Mouse (Mus musculus): ENCODE data around the gene Fetub. TPM values are rescaled to one million over a fixed set of nuclear protein-coding genes. Genes with fewer than 3 reads are reported as not detected.
"Not testable (repeated sequence)": the region's sequence is repeated elsewhere in the genome, so short reads cannot be mapped to it uniquely, and the experiment has no call there.

Gene Fetub
- polyA plus RNA-seq, 1 experiment = not detected

DNA sequence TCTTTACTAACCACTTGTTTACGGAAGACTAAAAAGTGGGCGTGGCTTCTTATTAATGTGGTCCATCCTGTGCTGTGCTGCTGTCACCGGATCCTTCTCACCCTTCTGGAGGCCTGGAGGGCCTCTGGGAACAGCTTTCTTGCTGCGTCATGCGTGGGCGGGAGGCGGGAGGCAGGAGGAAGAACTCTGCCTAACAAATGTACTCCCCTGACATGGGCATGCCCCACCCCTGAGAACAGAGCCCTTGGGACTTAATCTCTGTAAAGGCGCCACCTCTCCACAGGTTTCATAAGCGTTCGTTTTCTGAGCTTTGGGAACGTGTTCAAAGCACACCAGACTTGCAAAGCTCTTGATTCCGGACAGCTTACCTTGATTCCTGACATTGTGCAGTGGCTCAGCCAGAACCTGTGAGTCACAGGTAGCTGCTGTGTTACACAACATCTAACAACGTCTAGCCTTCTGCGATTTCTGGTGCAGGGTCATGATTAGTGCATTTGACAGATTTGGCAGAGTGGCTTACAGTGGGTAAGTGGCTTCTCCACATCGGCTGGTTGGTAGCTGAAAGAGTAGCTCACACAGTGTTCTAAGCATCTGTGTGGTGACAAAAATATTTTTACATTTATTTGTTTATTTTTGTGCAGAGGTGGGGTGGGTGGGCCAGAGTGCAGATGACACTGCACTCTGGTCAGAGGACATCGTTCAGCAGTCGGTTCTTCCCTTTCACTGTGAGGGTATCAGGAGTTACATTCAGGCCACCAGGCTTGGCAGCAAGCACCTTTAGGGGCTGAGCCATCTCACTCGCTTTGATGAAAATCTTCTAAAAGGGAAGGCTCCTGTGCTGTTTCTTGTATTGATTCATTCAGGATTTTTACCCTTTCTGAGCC, 2.1 kb downstream of the Fetub start:
- TF ChIP-seq TAL1 (IDR thresholded peaks at IDR 0.05; ENCODE audit: low read length) (no peak), GATA1 (IDR thresholded peaks at IDR 0.05; ENCODE audit: low read length) (no peak)
- Histone ChIP-seq H3K4me1 (ENCODE audit: control insufficient read depth) (no peaks in the 10 kb centered on the region), H3K4me3 (replicated peaks) (no peak overlapping the region), H3K36me3 (ENCODE audit: control insufficient read depth) (no peaks in the 10 kb centered on the region), H3K27me3 (ENCODE audit: control insufficient read depth) (no peaks in the 10 kb centered on the region), H3K9me3 (ENCODE audit: control insufficient read depth, low read length) (peaks cover 3% of the 10 kb centered on the region; the same call in 1 of the 2 replicates)

DNA sequence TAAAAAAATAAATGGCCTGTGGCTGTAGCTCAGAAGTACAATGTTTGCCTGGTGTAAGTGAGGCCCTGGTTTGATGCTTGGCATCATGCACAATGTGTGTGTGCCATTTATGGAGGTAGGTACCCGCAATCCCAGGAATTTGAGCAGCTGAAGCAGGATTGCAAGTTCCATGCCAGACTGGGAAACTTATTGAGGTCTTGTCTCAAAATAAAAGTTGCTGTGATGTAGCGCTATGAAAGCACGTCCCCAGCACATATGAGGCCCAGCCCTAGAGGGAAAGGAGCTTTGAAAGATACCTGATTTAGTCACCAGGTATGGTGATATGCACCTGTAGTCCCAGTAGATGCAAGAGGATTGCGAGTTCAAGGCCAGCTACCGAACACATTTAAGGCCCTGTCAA, 3.6 kb downstream of the Fetub start:
- TF ChIP-seq GATA1 (IDR thresholded peaks at IDR 0.05; ENCODE audit: low read length) (no peak), TAL1 (IDR thresholded peaks at IDR 0.05; ENCODE audit: low read length) (no peak)
- H3K27me3 ChIP-seq (ENCODE audit: control insufficient read depth) = no peaks in the 10 kb centered on the region
- H3K4me3 ChIP-seq (replicated peaks) = no peak overlapping the region
- no peaks in the 10 kb centered on the region for H3K9me3 ChIP-seq (ENCODE audit: control insufficient read depth, low read length)
- no peaks in the 10 kb centered on the region for H3K36me3 ChIP-seq (ENCODE audit: control insufficient read depth)
- no peaks in the 10 kb centered on the region for H3K4me1 ChIP-seq (ENCODE audit: control insufficient read depth)

DNA sequence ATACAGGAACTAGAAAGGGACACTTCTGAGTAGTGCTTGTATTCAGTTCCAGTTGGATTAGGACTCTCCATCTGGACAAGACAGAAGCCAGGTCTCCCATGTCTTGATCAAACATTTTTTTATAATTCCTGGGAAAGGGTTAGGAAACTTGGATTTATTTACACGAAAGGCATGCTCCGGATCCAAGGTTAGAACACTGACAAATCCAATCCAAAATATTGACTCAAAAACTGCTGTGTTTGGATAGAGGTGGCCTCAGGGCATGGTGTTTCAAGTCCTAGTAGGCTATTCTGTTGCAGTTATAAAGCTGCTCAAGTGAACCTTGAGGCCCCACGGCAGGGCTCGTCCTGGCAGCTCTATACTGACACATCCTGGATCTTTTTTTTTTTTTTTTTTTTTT, 4.3 kb downstream of the Fetub start:
- no peaks in the 10 kb centered on the region for H3K36me3 ChIP-seq (ENCODE audit: control insufficient read depth)
- no peaks in the 10 kb centered on the region for H3K4me1 ChIP-seq (ENCODE audit: control insufficient read depth)
- TF ChIP-seq GATA1 (IDR thresholded peaks at IDR 0.05; ENCODE audit: low read length) (no peak), TAL1 (IDR thresholded peaks at IDR 0.05; ENCODE audit: low read length) (no peak)

GRCm38 (mm10) chr16:22929575-22929974, 11.4 kb downstream of the Fetub start:
- no peaks in the 10 kb centered on the region for H3K36me3 ChIP-seq (ENCODE audit: control insufficient read depth)
- no peak overlapping the region for H3K4me3 ChIP-seq (replicated peaks)
- H3K9me3 ChIP-seq (ENCODE audit: control insufficient read depth, low read length) = peaks cover 14% of the 10 kb centered on the region
- no peak for TF ChIP-seq GATA1 (IDR thresholded peaks at IDR 0.05; ENCODE audit: low read length)
- no peak for TF ChIP-seq TAL1 (IDR thresholded peaks at IDR 0.05; ENCODE audit: low read length)
- no peaks in the 10 kb centered on the region for H3K27me3 ChIP-seq (ENCODE audit: control insufficient read depth)
- H3K4me1 ChIP-seq (ENCODE audit: control insufficient read depth) = no peaks in the 10 kb centered on the region

More for the DNA sequence above, 4.3 kb downstream of the Fetub start:
- H3K9me3 ChIP-seq (ENCODE audit: control insufficient read depth, low read length) = no peaks in the 10 kb centered on the region
- H3K4me3 ChIP-seq (replicated peaks) = no peak overlapping the region
- H3K27me3 ChIP-seq (ENCODE audit: control insufficient read depth) = no peaks in the 10 kb centered on the region

DNA sequence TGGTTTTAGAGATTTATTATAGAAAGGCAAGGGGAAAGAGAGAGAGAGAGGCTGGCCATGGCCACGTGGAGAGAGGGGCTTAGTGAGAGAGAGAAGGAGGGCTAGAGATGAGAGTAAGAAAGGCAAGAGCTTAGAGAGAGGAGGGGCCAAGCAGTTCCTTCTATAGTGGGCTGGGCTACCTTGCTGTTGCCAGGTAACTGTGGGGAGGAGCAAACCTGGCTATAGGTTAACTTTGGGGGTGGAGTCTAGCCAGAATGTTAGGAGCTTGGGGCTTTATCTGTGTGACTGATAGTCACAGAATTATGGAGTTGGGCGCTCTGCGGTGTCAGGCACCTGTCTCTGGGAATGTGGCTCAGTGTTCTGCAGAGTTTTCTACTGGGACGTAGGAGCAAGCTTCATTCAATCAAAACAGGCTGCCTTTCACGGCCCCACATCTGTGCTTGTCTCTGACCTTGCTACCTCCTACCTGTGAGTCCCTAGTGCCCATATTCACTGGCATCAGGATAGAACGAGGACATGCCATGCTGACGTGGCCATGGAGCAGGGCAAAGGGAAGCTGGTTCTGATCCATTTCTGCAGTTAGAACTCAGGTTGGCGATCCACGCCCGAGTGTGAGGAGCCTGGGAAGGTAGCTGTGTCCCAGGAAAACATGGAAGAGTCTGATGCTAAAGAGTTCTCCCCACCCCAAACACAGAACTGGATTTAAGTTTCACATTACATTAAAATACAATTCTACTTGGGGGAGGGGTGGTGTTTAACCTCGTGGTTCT, 13.5 kb downstream of the Fetub start:
- TF ChIP-seq GATA1 (IDR thresholded peaks at IDR 0.05; ENCODE audit: low read length) (no peak), TAL1 (IDR thresholded peaks at IDR 0.05; ENCODE audit: low read length) (no peak)
- H3K27me3 ChIP-seq (ENCODE audit: control insufficient read depth) = no peaks in the 10 kb centered on the region
- H3K4me3 ChIP-seq (replicated peaks) = no peak overlapping the region
- H3K36me3 ChIP-seq (ENCODE audit: control insufficient read depth) = no peaks in the 10 kb centered on the region
- H3K4me1 ChIP-seq (ENCODE audit: control insufficient read depth) = no peaks in the 10 kb centered on the region
- peaks cover 14% of the 10 kb centered on the region for H3K9me3 ChIP-seq (ENCODE audit: control insufficient read depth, low read length)

GRCm38 (mm10) chr16:22937631-22938030, 19.5 kb downstream of the Fetub start:
- Histone ChIP-seq H3K9me3 (ENCODE audit: control insufficient read depth, low read length) (peaks cover 2% of the 10 kb centered on the region; the same call in 1 of the 2 replicates), H3K4me3 (replicated peaks) (no peak overlapping the region), H3K4me1 (ENCODE audit: control insufficient read depth) (no peaks in the 10 kb centered on the region), H3K36me3 (ENCODE audit: control insufficient read depth) (no peaks in the 10 kb centered on the region), H3K27me3 (ENCODE audit: control insufficient read depth) (no peaks in the 10 kb centered on the region)
- no peak for TF ChIP-seq TAL1 (IDR thresholded peaks at IDR 0.05; ENCODE audit: low read length)
- no peak for TF ChIP-seq GATA1 (IDR thresholded peaks at IDR 0.05; ENCODE audit: low read length)

DNA sequence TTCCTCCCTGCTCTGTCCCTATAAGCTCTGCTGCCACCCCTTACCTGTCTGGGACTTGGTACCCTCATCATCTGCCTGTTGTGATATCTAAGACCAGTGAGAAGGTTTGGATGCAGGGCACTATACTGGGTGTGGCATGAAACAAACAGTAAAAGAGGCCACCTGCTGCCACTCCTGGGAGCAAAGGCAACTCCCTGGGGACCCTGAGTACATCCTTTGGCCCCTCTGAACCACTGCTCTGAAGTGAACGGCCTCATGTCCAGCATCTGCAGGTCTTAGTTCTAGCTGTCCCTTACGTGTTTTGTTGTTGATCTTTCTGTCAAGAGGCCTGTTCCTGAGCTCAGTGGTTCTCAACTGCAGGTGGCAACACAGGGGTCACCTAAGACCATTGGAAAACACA, 20.4 kb downstream of the Fetub start:
- H3K36me3 ChIP-seq (ENCODE audit: control insufficient read depth) = no peaks in the 10 kb centered on the region
- TF ChIP-seq TAL1 (IDR thresholded peaks at IDR 0.05; ENCODE audit: low read length) (no peak), GATA1 (IDR thresholded peaks at IDR 0.05; ENCODE audit: low read length) (no peak)
- no peak overlapping the region for H3K4me3 ChIP-seq (replicated peaks)
- H3K9me3 ChIP-seq (ENCODE audit: control insufficient read depth, low read length) = peaks cover 2% of the 10 kb centered on the region; the same call in 1 of the 2 replicates
- H3K4me1 ChIP-seq (ENCODE audit: control insufficient read depth) = no peaks in the 10 kb centered on the region
- H3K27me3 ChIP-seq (ENCODE audit: control insufficient read depth) = no peaks in the 10 kb centered on the region

DNA sequence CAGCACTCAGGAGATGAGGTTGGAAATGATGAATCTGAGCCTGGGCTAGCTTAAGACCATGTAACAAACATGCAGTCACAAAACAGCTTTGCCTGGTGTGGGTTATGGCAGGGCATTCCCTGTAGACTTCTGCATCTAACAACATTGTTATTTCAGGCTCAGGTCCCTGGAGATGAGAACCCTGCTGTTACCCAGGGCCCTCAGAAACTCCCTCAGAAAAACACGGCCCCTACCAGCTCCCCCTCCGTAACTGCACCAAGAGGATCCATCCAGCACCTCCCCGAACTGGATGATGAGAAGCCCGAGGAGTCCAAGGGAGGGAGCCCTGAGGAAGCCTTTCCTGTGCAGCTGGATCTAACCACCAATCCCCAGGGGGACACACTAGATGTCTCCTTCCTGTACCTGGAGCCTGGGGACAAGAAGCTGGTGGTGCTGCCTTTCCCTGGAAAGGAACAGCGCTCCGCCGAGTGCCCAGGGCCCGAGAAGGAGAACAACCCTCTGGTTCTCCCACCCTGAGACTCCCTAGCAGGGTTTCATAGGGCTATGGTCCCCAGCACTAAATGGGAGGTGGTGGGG, 21.1 kb downstream of the Fetub start:
- H3K4me1 ChIP-seq (ENCODE audit: control insufficient read depth) = no peaks in the 10 kb centered on the region
- H3K27me3 ChIP-seq (ENCODE audit: control insufficient read depth) = no peaks in the 10 kb centered on the region
- TF ChIP-seq TAL1 (IDR thresholded peaks at IDR 0.05; ENCODE audit: low read length) (no peak), GATA1 (IDR thresholded peaks at IDR 0.05; ENCODE audit: low read length) (no peak)
- H3K36me3 ChIP-seq (ENCODE audit: control insufficient read depth) = no peaks in the 10 kb centered on the region
- no peak overlapping the region for H3K4me3 ChIP-seq (replicated peaks)
- peaks cover 2% of the 10 kb centered on the region; the same call in 1 of the 2 replicates for H3K9me3 ChIP-seq (ENCODE audit: control insufficient read depth, low read length)

DNA sequence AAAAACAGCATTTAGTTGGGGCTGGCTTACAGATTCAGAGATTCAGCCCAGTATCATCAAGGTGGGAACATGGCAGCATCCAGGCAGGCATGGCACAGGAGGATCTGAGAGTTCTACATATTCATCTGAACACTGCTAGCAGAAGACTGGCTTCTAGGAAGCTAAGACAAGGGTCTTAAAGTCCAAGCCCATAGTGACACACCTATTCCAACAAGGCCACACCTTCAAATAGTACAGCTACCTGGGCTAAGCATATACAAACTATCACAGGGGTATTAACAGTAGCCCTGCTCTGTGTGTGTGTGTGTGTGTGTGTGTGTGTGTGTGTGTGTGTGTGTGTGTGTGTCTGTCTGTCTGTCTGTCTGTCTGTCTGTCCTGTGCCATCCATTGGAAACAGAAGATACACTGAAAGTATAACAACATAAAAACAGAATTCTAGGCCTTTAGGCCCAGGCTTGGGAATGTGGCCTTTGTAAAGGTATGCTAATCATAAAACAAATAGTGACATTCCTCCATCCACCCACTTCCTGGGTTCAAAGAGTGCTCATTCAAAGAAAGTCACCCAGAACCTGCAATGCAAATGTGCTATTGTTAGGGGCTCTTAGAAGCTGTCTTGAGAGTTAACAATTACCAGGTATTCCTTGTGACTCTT, 23.8 kb downstream of the Fetub start:
- H3K4me3 ChIP-seq (replicated peaks) = not testable (repeated sequence)

More for the DNA sequence above, 23.8 kb downstream of the Fetub start:
- H3K27me3 ChIP-seq (ENCODE audit: control insufficient read depth); H3K9me3 ChIP-seq (ENCODE audit: control insufficient read depth, low read length); H3K36me3 ChIP-seq (ENCODE audit: control insufficient read depth); H3K4me1 ChIP-seq (ENCODE audit: control insufficient read depth): not testable (repeated sequence)

All from erythroblast, embryonic 14.5 days (primary cell).